Mouse (Mus musculus) monocyte, adult 2 months (primary cell): ENCODE results near the gene Gpr68.

ENCODE experiments used
- DNase-seq, 2 experiments: peaks; one replicate each; pipeline ENCODE4 v3.0.0; 2022; ENCODE audit warnings: low spot score in 2 of 2, low read depth in 1 of 2

The Gpr68 gene

GRCm38 (mm10) chr12:100831629-100832325, 76.2 kb downstream of the Gpr68 start:
- no peak for DNase-seq

- no peak for DNase-seq
Measured at GRCm38 (mm10) chr12:100831021-100831420, 77.0 kb downstream of the Gpr68 start.
